Mouse (Mus musculus) B cell, adult 62 days (primary cell): ENCODE data around the gene Ect2. TPM values are rescaled to one million over a fixed set of nuclear protein-coding genes. Genes with fewer than 3 reads are reported as not detected.

Experiments
- total RNA-seq: library from RNA; stranded (reverse); gene quantifications from 4 replicates; pipeline ENCODE4 v1.2.4, GENCODE M21; 2023

Ect2 gene
- total RNA-seq = 3.3 to 6.3 TPM (median 3.7 TPM) in 4 replicates

GRCm38 (mm10) chr3:27153701-27154209 is at the start of gene Ect2:
Ect2 (minus strand) TSS chr3:27153878.

GRCm38 (mm10) chr3:27182733-27183600 is 29.3 kb upstream of the Ect2 start, which contains the start of gene Nceh1:
Nceh1 (plus strand) TSS chr3:27182965.

Other genes with a start within 250 kb of the Ect2 start
- 14.8 to 17.1 TPM (median 16.3 TPM) in 4 replicates for gene Nceh1, start 29.1 kb upstream of the Ect2 start, total RNA-seq
- gene Tnfsf10, start 163.2 kb upstream of the Ect2 start, total RNA-seq = 2.3 to 3.3 TPM (median 3.1 TPM) in 4 replicates
- not detected in 4 replicates for gene Ghsr, start 217.5 kb upstream of the Ect2 start, total RNA-seq